Mouse (Mus musculus) neutrophil, adult 83 days (primary cell): ENCODE data around the gene Gm13941. TPM values are rescaled to one million over a fixed set of nuclear protein-coding genes. Genes with fewer than 3 reads are reported as not detected.

ENCODE experiments used
- total RNA-seq, 2 experiments: library from RNA; stranded (reverse); gene quantifications; one replicate each; pipeline ENCODE4 v1.2.4; 2023

Gene Gm13941
- total RNA-seq, result not detected

DNA sequence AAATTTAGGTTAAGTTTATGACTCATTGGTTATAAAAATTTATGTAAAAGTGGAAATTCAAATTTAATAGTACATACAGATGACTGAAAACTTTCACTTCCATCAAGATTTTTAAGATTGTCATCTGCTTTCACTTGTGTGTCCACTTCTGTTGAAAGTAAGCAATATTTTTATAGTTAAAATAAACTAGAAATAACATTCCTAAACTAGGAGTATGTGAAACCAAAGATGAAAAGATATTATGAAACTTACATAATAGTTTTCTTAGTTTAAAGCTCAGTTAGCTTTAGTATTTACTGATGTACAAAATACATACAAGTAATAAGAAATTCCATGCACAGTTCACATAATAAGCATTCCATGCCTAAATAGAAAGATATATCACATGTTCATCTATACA, at the start of gene Gm13941:
TSS of gene Gm13941 (minus strand) at position 101 of the 400 bp plus-strand sequence.

DNA sequence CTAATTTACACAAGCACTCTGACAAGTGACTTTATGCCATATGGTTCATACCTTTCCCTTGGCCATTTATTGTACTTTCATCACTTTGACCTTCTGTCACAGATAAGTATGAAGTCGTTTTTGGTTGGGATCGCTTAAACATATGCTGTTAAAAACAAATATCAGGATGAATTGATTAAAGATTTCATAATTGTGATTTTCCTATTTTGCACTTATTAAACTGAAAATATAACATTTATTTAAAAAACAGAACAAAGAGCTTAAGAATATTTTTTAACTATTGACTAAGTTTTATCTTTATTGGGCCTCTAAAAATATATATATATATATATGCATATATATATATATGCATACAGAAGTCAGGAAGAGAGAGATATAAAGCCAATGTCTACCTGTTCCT, 47.1 kb upstream of the Gm13941 start, which contains the start of gene Gm15130:
TSS of gene Gm15130 (minus strand) at position 101 of the 400 bp plus-strand sequence.

Other genes starting within 250 kb of the Gm13941 start
- gene Ano3, start 155.1 kb downstream of the Gm13941 start, total RNA-seq, result not detected
- not detected for gene Gm15130, start 47.0 kb upstream of the Gm13941 start, total RNA-seq
- not detected for gene 4930430A15Rik, start 123.6 kb upstream of the Gm13941 start, total RNA-seq
- not detected for gene Olfr1275, start 129.3 kb upstream of the Gm13941 start, total RNA-seq
- gene Olfr1276, start 148.5 kb upstream of the Gm13941 start, total RNA-seq, result not detected
- not detected for gene Olfr1277, start 168.1 kb upstream of the Gm13941 start, total RNA-seq
- not detected for gene Olfr1278, start 184.2 kb upstream of the Gm13941 start, total RNA-seq
- gene Olfr1279, start 194.7 kb upstream of the Gm13941 start, total RNA-seq, result not detected
- gene Olfr1280, start 208.0 kb upstream of the Gm13941 start, total RNA-seq, result not detected
- not detected for gene Olfr1281, start 220.5 kb upstream of the Gm13941 start, total RNA-seq
- not detected for gene Olfr1282, start 230.1 kb upstream of the Gm13941 start, total RNA-seq